Mouse (Mus musculus) lung, postnatal 0 days (tissue): ENCODE results near the gene Gm20388. TPM values are rescaled to one million over a fixed set of nuclear protein-coding genes. Genes with fewer than 3 reads are reported as not detected.
A peak's percentile ranks its signal among the peaks of the same experiment; 100 is the strongest.
"Not testable (repeated sequence)": the region's sequence is repeated elsewhere in the genome, so short reads cannot be mapped to it uniquely, and the experiment has no call there.

Experiments used
- ATAC-seq: fragments of 200-750 bp; cut with Nextera tagmentation; 2 replicates; pipeline ENCODE4 v1.8.0; 2017; ENCODE audit warnings: moderate library complexity
- DNase-seq: peaks from one replicate; pipeline ENCODE4 v3.0.0-alpha.2; 2016; ENCODE audit warnings: low spot score
- H3K27ac ChIP-seq: fragments of 300-500 bp; sonication (generic); 2 replicates; pipeline ENCODE4 v1.5.1; 2014; ENCODE audit warnings: antibody characterized with exemption, mild to moderate bottlenecking, low read length, mixed read lengths
- H3K27me3 ChIP-seq: fragments of 300-500 bp; sonication (generic); replicated peaks from 2 replicates; pipeline ENCODE4 v1.6.1; 2014; ENCODE audit warnings: low read length, mixed read lengths; ENCODE audit not compliant: insufficient read depth
- H3K36me3 ChIP-seq: fragments of 300-500 bp; sonication (generic); 2 replicates; pipeline ENCODE4 v1.6.1; 2014; ENCODE audit warnings: low read length, mixed read lengths; ENCODE audit not compliant: insufficient read depth
- H3K4me1 ChIP-seq: fragments of 300-500 bp; sonication (generic); 2 replicates; pipeline ENCODE4 v1.6.1; 2014; ENCODE audit warnings: antibody characterized with exemption, low read depth, low read length, mixed read lengths; ENCODE audit not compliant: insufficient read depth
- H3K4me2 ChIP-seq: fragments of 300-500 bp; sonication (generic); replicated peaks from 2 replicates; pipeline ENCODE4 v1.6.1; 2014; ENCODE audit warnings: low read depth, mild to moderate bottlenecking, low read length, moderate library complexity, mixed read lengths
- H3K4me3 ChIP-seq: fragments of 300-500 bp; sonication (generic); 2 replicates; pipeline ENCODE4 v1.5.1; 2014; ENCODE audit warnings: low read depth, low read length
- H3K9ac ChIP-seq: fragments of 300-500 bp; sonication (generic); replicated peaks from 2 replicates; pipeline ENCODE4 v1.6.1; 2014; ENCODE audit warnings: low read depth, mild to moderate bottlenecking
- H3K9me3 ChIP-seq: fragments of 300-500 bp; sonication (generic); 2 replicates; pipeline ENCODE4 v1.6.1; 2016; ENCODE audit warnings: low read length, mixed read lengths
- CTCF ChIP-seq: IDR thresholded peaks from 2 replicates; pipeline ENCODE4 v1.5.1; 2016; ENCODE audit warnings: antibody characterized with exemption, mild to moderate bottlenecking
- EP300 ChIP-seq: IDR thresholded peaks from 2 replicates; pipeline ENCODE4 v1.6.1; 2016; ENCODE audit warnings: antibody characterized with exemption, mild to moderate bottlenecking, control low read depth
- WGBS: fragments of 180-500 bp; shearing (Covaris S2); extraction: QIAGEN DNeasy Blood & Tissue Kit; methylation state at CpG from one replicate; pipeline ENCODE4 v1.1.7; 2014; 5-methylcytosine and 5-hydroxymethylcytosine counted together
- polyA plus RNA-seq: library from polyadenylated mRNA; unstranded; fragments of >200 nt; fragmentation: Nextera tagmentation; extraction: Ambion mirVana; gene quantifications from 2 replicates; pipeline ENCODE4 v1.2.1, GENCODE M21; 2015

Gene Gm20388
- polyA plus RNA-seq, 1 experiment from 2014 or later, result not detected

- ATAC-seq (no peak), DNase-seq (no peak)
- Histone ChIP-seq H3K36me3 (no peaks in the 10 kb centered on the region), H3K4me1 (no peaks in the 10 kb centered on the region), H3K4me2 (no peak overlapping the region), H3K27ac (no peak overlapping the region), H3K4me3 (no peak overlapping the region), H3K9me3 (no peaks in the 10 kb centered on the region), H3K9ac (no peak overlapping the region), H3K27me3 (no peaks in the 10 kb centered on the region)
- TF ChIP-seq EP300, result no peak
- no peak for TF ChIP-seq CTCF
- WGBS, result 92% methylated on average over 12 of the region's 12 CpGs
These were observed 1752.5 kb downstream of the Gm20388 start for GRCm38 (mm10) chr8:121663101-121663500.

- ATAC-seq (peak; percentile 82), DNase-seq (peak; percentile 96)
- H3K4me1 ChIP-seq, result peaks cover 2% of the 10 kb centered on the region; the same call in 1 of the 2 replicates
- no peak overlapping the region for H3K4me3 ChIP-seq
- peak overlapping the region; percentile 41 for H3K4me2 ChIP-seq
- no peaks in the 10 kb centered on the region for H3K36me3 ChIP-seq
- H3K27me3 ChIP-seq, result no peaks in the 10 kb centered on the region
- H3K9me3 ChIP-seq, result no peaks in the 10 kb centered on the region
- no peak overlapping the region for H3K9ac ChIP-seq
- H3K27ac ChIP-seq, result peak overlapping the region; percentile 89
- WGBS, result 1% methylated on average over 14 of the region's 16 CpGs
- TF ChIP-seq EP300 (peak; percentile 58; the same call in 1 of the 2 replicates), CTCF (0 out of 2 replicates have a peak, but pooled peaks have one; percentile 18)
These were observed 1754.7 kb downstream of the Gm20388 start for GRCm38 (mm10) chr8:121665329-121665728.

- peak overlapping the region; percentile 69 for H3K27ac ChIP-seq
- H3K36me3 ChIP-seq, H3K9ac ChIP-seq, ATAC-seq, H3K4me1 ChIP-seq, H3K9me3 ChIP-seq, H3K4me3 ChIP-seq, DNase-seq, H3K4me2 ChIP-seq, H3K27me3 ChIP-seq: not testable (repeated sequence)
- peak; percentile 21; the same call in 1 of the 2 replicates for TF ChIP-seq CTCF
- 67% methylated on average over 9 of the region's 9 CpGs for WGBS
These were observed 1757.4 kb downstream of the Gm20388 start for GRCm38 (mm10) chr8:121667936-121668500.

GRCm38 (mm10) chr8:121668553-121668952 is 1757.9 kb downstream of the Gm20388 start:
- no peak overlapping the region for H3K4me3 ChIP-seq
- ATAC-seq (peak; percentile 66), DNase-seq (peak; percentile 73)
- H3K9me3 ChIP-seq, result no peaks in the 10 kb centered on the region
- TF ChIP-seq EP300 (no peak), CTCF (no peak)
- H3K36me3 ChIP-seq, result no peaks in the 10 kb centered on the region
- H3K4me2 ChIP-seq, result no peak overlapping the region
- H3K27ac ChIP-seq, result peak overlapping the region; percentile 69
- H3K4me1 ChIP-seq, result peaks cover 2% of the 10 kb centered on the region; the same call in 1 of the 2 replicates
- no peaks in the 10 kb centered on the region for H3K27me3 ChIP-seq
- no peak overlapping the region for H3K9ac ChIP-seq
- 44% methylated on average over 5 of the region's 6 CpGs for WGBS

GRCm38 (mm10) chr8:121669208-121669607 is 1758.6 kb downstream of the Gm20388 start:
- Histone ChIP-seq H3K4me1 (peaks cover 2% of the 10 kb centered on the region; the same call in 1 of the 2 replicates), H3K27me3 (no peaks in the 10 kb centered on the region), H3K9ac (no peak overlapping the region), H3K36me3 (no peaks in the 10 kb centered on the region), H3K4me3 (no peak overlapping the region), H3K27ac (peak overlapping the region; percentile 68; the same call in 1 of the 2 replicates), H3K4me2 (no peak overlapping the region), H3K9me3 (no peaks in the 10 kb centered on the region)
- no peak for TF ChIP-seq CTCF
- TF ChIP-seq EP300, result no peak
- 10% methylated on average over 8 of the region's 8 CpGs for WGBS
- DNase-seq (peak; percentile 80), ATAC-seq (peak; percentile 40)

- DNase-seq (peak; percentile 68), ATAC-seq (peak; percentile 57)
- H3K4me3 ChIP-seq, result no peak overlapping the region
- H3K4me2 ChIP-seq, result no peak overlapping the region
- H3K9ac ChIP-seq, result no peak overlapping the region
- H3K36me3 ChIP-seq, result no peaks in the 10 kb centered on the region
- H3K27me3 ChIP-seq, result no peaks in the 10 kb centered on the region
- peaks cover 2% of the 10 kb centered on the region; the same call in 1 of the 2 replicates for H3K4me1 ChIP-seq
- H3K27ac ChIP-seq, result no peak overlapping the region
- 34% methylated on average over 4 of the region's 4 CpGs for WGBS
- no peaks in the 10 kb centered on the region for H3K9me3 ChIP-seq
- TF ChIP-seq EP300 (no peak), CTCF (no peak)
These were observed 1762.5 kb downstream of the Gm20388 start for GRCm38 (mm10) chr8:121673153-121673552.
